Mouse (Mus musculus): Measurements from ENCODE around the gene Shoc2.
A peak's percentile ranks its signal among the peaks of the same experiment; 100 is the strongest.
"Not testable (repeated sequence)": the region's sequence is repeated elsewhere in the genome, so short reads cannot be mapped to it uniquely, and the experiment has no call there.

The Shoc2 gene

GRCm38 (mm10) chr19:53933050-53933449 is 11.1 kb upstream of the Shoc2 start:
- no peak for DNase-seq

GRCm38 (mm10) chr19:53934046-53934445 is 10.1 kb upstream of the Shoc2 start:
- no peak for DNase-seq

GRCm38 (mm10) chr19:53939467-53939866 is 4.6 kb upstream of the Shoc2 start:
- no peak for DNase-seq

- no peak for DNase-seq
Measured at GRCm38 (mm10) chr19:53941139-53941538, 3.0 kb upstream of the Shoc2 start.

- no peak for DNase-seq
Measured at GRCm38 (mm10) chr19:53942342-53942741, 1.8 kb upstream of the Shoc2 start.

- DNase-seq = no peak
Measured at GRCm38 (mm10) chr19:53944786-53945169, 672 bp downstream of the Shoc2 start.

GRCm38 (mm10) chr19:53945171-53946042 is 1.3 kb downstream of the Shoc2 start:
- peak; percentile 68 to 76 for DNase-seq

GRCm38 (mm10) chr19:53957513-53957912 is 13.4 kb downstream of the Shoc2 start:
- DNase-seq = no peak

- DNase-seq = no peak
Measured at GRCm38 (mm10) chr19:53962511-53962910, 18.4 kb downstream of the Shoc2 start.

GRCm38 (mm10) chr19:53964347-53964746 is 20.2 kb downstream of the Shoc2 start:
- not testable (repeated sequence) for DNase-seq

GRCm38 (mm10) chr19:53964910-53965633 is 21.0 kb downstream of the Shoc2 start:
- no peak for DNase-seq

- no peak for DNase-seq
Measured at GRCm38 (mm10) chr19:53969226-53969625, 25.1 kb downstream of the Shoc2 start.

GRCm38 (mm10) chr19:53971938-53972337 is 27.8 kb downstream of the Shoc2 start:
- DNase-seq = no peak

- DNase-seq = no peak
Measured at GRCm38 (mm10) chr19:53973656-53974055, 29.6 kb downstream of the Shoc2 start.

- DNase-seq = no peak
Measured at GRCm38 (mm10) chr19:53982041-53982440, 37.9 kb downstream of the Shoc2 start.

GRCm38 (mm10) chr19:53983336-53983735 is 39.2 kb downstream of the Shoc2 start:
- peak in 1 of 2 experiments; percentile 7 for DNase-seq

GRCm38 (mm10) chr19:53984628-53985027 is 40.5 kb downstream of the Shoc2 start:
- DNase-seq = no peak

- DNase-seq = no peak
Measured at GRCm38 (mm10) chr19:53990538-53990937, 46.4 kb downstream of the Shoc2 start.

GRCm38 (mm10) chr19:53993860-53994259 is 49.8 kb downstream of the Shoc2 start:
- no peak for DNase-seq

GRCm38 (mm10) chr19:53994276-53994675 is 50.2 kb downstream of the Shoc2 start:
- DNase-seq = no peak

- no peak for DNase-seq
Measured at GRCm38 (mm10) chr19:54010973-54011372, 66.9 kb downstream of the Shoc2 start.

GRCm38 (mm10) chr19:54014999-54015398 is 70.9 kb downstream of the Shoc2 start:
- DNase-seq = no peak

- DNase-seq = no peak
Measured at GRCm38 (mm10) chr19:54015503-54015902, 71.4 kb downstream of the Shoc2 start.

- DNase-seq = no peak
Measured at GRCm38 (mm10) chr19:54035100-54035499, 91.0 kb downstream of the Shoc2 start.

Data from kidney, postnatal 4 days (tissue).